Mouse (Mus musculus) urinary bladder, postnatal 25 days (tissue): ENCODE results near the gene Rrp12.
A peak's percentile ranks its signal among the peaks of the same experiment; 100 is the strongest.

Experiments
- DNase-seq: peaks from one replicate; pipeline ENCODE4 v3.0.0; 2022; ENCODE audit warnings: low spot score

Rrp12 gene

GRCm38 (mm10) chr19:41829381-41830105, 66.4 kb downstream of the Rrp12 start, which contains the start of gene Frat1:
TSS of gene Frat1 (plus strand) at chr19:41829970.
- DNase-seq = peak; percentile 79

- DNase-seq = no peak
Measured at GRCm38 (mm10) chr19:41828941-41829340, 67.0 kb downstream of the Rrp12 start.

GRCm38 (mm10) chr19:41826529-41826928, 69.4 kb downstream of the Rrp12 start:
- no peak for DNase-seq

- DNase-seq = no peak
Measured at GRCm38 (mm10) chr19:41824950-41825349, 71.0 kb downstream of the Rrp12 start.

- no peak for DNase-seq
Measured at GRCm38 (mm10) chr19:41822589-41822988, 73.4 kb downstream of the Rrp12 start.

- DNase-seq = no peak
Measured at GRCm38 (mm10) chr19:41821436-41821835, 74.5 kb downstream of the Rrp12 start.

GRCm38 (mm10) chr19:41818749-41819148, 77.2 kb downstream of the Rrp12 start:
- no peak for DNase-seq

GRCm38 (mm10) chr19:41817325-41817724, 78.6 kb downstream of the Rrp12 start:
- no peak for DNase-seq

GRCm38 (mm10) chr19:41816915-41817314, 79.1 kb downstream of the Rrp12 start:
- no peak for DNase-seq

GRCm38 (mm10) chr19:41816410-41816809, 79.6 kb downstream of the Rrp12 start:
- no peak for DNase-seq

- no peak for DNase-seq
Measured at GRCm38 (mm10) chr19:41813374-41813773, 82.6 kb downstream of the Rrp12 start.
